Mouse (Mus musculus) thymus, postnatal 14 days (tissue): ENCODE results near the gene Fbxo7.
"Not testable (repeated sequence)": the region's sequence is repeated elsewhere in the genome, so short reads cannot be mapped to it uniquely, and the experiment has no call there.

Experiments
- DNase-seq: peaks from one replicate; pipeline ENCODE4 v3.0.0; 2021

Gene Fbxo7

GRCm38 (mm10) chr10:86021749-86022473, at the start of gene Fbxo7:
Gene Fbxo7 (plus strand): TSS chr10:86021972.
- DNase-seq, result peak; percentile 89

GRCm38 (mm10) chr10:85972915-85973314, 48.9 kb upstream of the Fbxo7 start:
- DNase-seq, result no peak

- DNase-seq, result no peak
These were observed 32.2 kb upstream of the Fbxo7 start for GRCm38 (mm10) chr10:85989412-85990115.

- DNase-seq, result no peak
These were observed 29.4 kb upstream of the Fbxo7 start for GRCm38 (mm10) chr10:85992412-85992811.

GRCm38 (mm10) chr10:85993836-85994235, 27.9 kb upstream of the Fbxo7 start:
- no peak for DNase-seq

GRCm38 (mm10) chr10:85994543-85995104, 27.1 kb upstream of the Fbxo7 start:
- DNase-seq, result no peak

- no peak for DNase-seq
These were observed 21.3 kb upstream of the Fbxo7 start for GRCm38 (mm10) chr10:86000447-86000846.

GRCm38 (mm10) chr10:86006455-86006854, 15.3 kb upstream of the Fbxo7 start:
- no peak for DNase-seq

- DNase-seq, result no peak
These were observed 12.1 kb upstream of the Fbxo7 start for GRCm38 (mm10) chr10:86009688-86010087.

GRCm38 (mm10) chr10:86010636-86011035, 11.1 kb upstream of the Fbxo7 start:
- no peak for DNase-seq

- DNase-seq, result peak; percentile 9
These were observed 10.6 kb upstream of the Fbxo7 start for GRCm38 (mm10) chr10:86011172-86011571.

- no peak for DNase-seq
These were observed 10.0 kb upstream of the Fbxo7 start, which contains the start of gene Bpifc for GRCm38 (mm10) chr10:86011781-86012180. Gene Bpifc (minus strand): TSS chr10:86011895.

GRCm38 (mm10) chr10:86017781-86018180, 4.0 kb upstream of the Fbxo7 start:
- no peak for DNase-seq

- DNase-seq, result no peak
These were observed 3.0 kb upstream of the Fbxo7 start for GRCm38 (mm10) chr10:86018813-86019212.

GRCm38 (mm10) chr10:86021408-86021748, 394 bp upstream of the Fbxo7 start:
- no peak for DNase-seq

- DNase-seq, result no peak
These were observed 673 bp downstream of the Fbxo7 start for GRCm38 (mm10) chr10:86022474-86022816.

GRCm38 (mm10) chr10:86023149-86023548, 1.4 kb downstream of the Fbxo7 start:
- no peak for DNase-seq

- DNase-seq, result no peak
These were observed 4.1 kb downstream of the Fbxo7 start for GRCm38 (mm10) chr10:86025906-86026305.

- no peak for DNase-seq
These were observed 4.6 kb downstream of the Fbxo7 start for GRCm38 (mm10) chr10:86026354-86026753.

GRCm38 (mm10) chr10:86026807-86027206, 5.0 kb downstream of the Fbxo7 start:
- DNase-seq, result not testable (repeated sequence)

- no peak for DNase-seq
These were observed 9.0 kb downstream of the Fbxo7 start for GRCm38 (mm10) chr10:86030743-86031142.

- no peak for DNase-seq
These were observed 10.7 kb downstream of the Fbxo7 start for GRCm38 (mm10) chr10:86032517-86032916.

GRCm38 (mm10) chr10:86034007-86034728, 12.4 kb downstream of the Fbxo7 start:
- DNase-seq, result no peak

GRCm38 (mm10) chr10:86043651-86044050, 21.9 kb downstream of the Fbxo7 start:
- DNase-seq, result no peak
